Mouse (Mus musculus) kidney, adult 2 months (tissue): ENCODE measurements around the gene Rin2. TPM values are rescaled to one million over a fixed set of nuclear protein-coding genes. Genes with fewer than 3 reads are reported as not detected.

Experiments used
- DNase-seq: peaks from one replicate; pipeline ENCODE4 v3.0.0; 2021
- H3K27ac ChIP-seq: fragments of 200-500 bp; 2 replicates; pipeline ENCODE4 v1.5.1; 2012; ENCODE audit warnings: low read depth, low read length, control low read depth, inconsistent platforms; ENCODE audit not compliant: insufficient read depth
- H3K27me3 ChIP-seq: fragments of 200-500 bp; replicated peaks from 2 replicates; pipeline ENCODE4 v1.6.1; 2012; ENCODE audit warnings: mild to moderate bottlenecking, moderate library complexity, low read length, inconsistent platforms; ENCODE audit not compliant: control insufficient read depth, insufficient read depth
- H3K36me3 ChIP-seq: fragments of 200-500 bp; 2 replicates; pipeline ENCODE4 v1.6.1; 2012; ENCODE audit warnings: mild to moderate bottlenecking, moderate library complexity, low read length, inconsistent platforms; ENCODE audit not compliant: control insufficient read depth, insufficient read depth
- H3K4me1 ChIP-seq: fragments of 200-500 bp; 2 replicates; pipeline ENCODE4 v1.6.1; 2011; ENCODE audit warnings: low read length; ENCODE audit not compliant: control insufficient read depth, insufficient read depth
- H3K4me3 ChIP-seq: fragments of 200-500 bp; 2 replicates; pipeline ENCODE4 v1.5.1; 2011; ENCODE audit warnings: mild to moderate bottlenecking, low read depth, low read length, control low read depth; ENCODE audit not compliant: insufficient read depth
- CTCF ChIP-seq: fragments of 200-500 bp; conservative IDR thresholded peaks from 2 replicates; pipeline ENCODE4 v1.5.1; 2011; ENCODE audit warnings: low read depth, mild to moderate bottlenecking, control low read depth, low read length, moderate library complexity, mixed read lengths; ENCODE audit not compliant: insufficient read depth, insufficient read length
- POLR2A ChIP-seq: fragments of 200-500 bp; IDR thresholded peaks from one replicate; pipeline ENCODE4 v1.6.1; 2011; ENCODE audit warnings: low read depth, low read length, control low read depth
- WGBS: fragments of 180-500 bp; shearing (Covaris S2); methylation state at CpG from one replicate; pipeline ENCODE4 v1.1.7; 2018; 5-methylcytosine and 5-hydroxymethylcytosine counted together
- polyA plus RNA-seq: library from polyadenylated mRNA; depleted of rRNA; stranded (reverse); fragments of >200 nt; gene quantifications from 2 replicates; pipeline ENCODE4 v1.2.3, GENCODE M21; 2012

Rin2 gene
- polyA plus RNA-seq, 1 experiment: 18.8 TPM

GRCm38 (mm10) chr2:145675756-145676543 lies 935 bp downstream of the Rin2 start:
- peak overlapping the region; percentile 19 for H3K27ac ChIP-seq
- 5% methylated on average over 27 of the region's 27 CpGs for WGBS
- no peaks in the 10 kb centered on the region for H3K27me3 ChIP-seq
- TF ChIP-seq POLR2A (no peak), CTCF (no peak)
- H3K4me3 ChIP-seq: peak overlapping the region; percentile 69
- peak; percentile 87 for DNase-seq
- peaks cover 12% of the 10 kb centered on the region; the same call in 1 of the 2 replicates for H3K4me1 ChIP-seq
- H3K36me3 ChIP-seq: no peaks in the 10 kb centered on the region

GRCm38 (mm10) chr2:145676544-145676925 lies 1.5 kb downstream of the Rin2 start:
- Histone ChIP-seq H3K4me1 (peaks cover 14% of the 10 kb centered on the region; the same call in 1 of the 2 replicates), H3K27ac (peak overlapping the region; percentile 39; the same call in 1 of the 2 replicates), H3K4me3 (no peak overlapping the region), H3K36me3 (no peaks in the 10 kb centered on the region), H3K27me3 (no peaks in the 10 kb centered on the region)
- TF ChIP-seq CTCF: no peak
- no peak for TF ChIP-seq POLR2A
- WGBS: 32% methylated on average over 3 of the region's 3 CpGs
- DNase-seq: peak; percentile 36

GRCm38 (mm10) chr2:145676936-145677335 lies 1.9 kb downstream of the Rin2 start:
- Histone ChIP-seq H3K36me3 (no peaks in the 10 kb centered on the region), H3K27me3 (no peaks in the 10 kb centered on the region), H3K27ac (peak overlapping the region; percentile 39), H3K4me3 (no peak overlapping the region), H3K4me1 (peaks cover 14% of the 10 kb centered on the region; the same call in 1 of the 2 replicates)
- TF ChIP-seq POLR2A: no peak
- TF ChIP-seq CTCF: no peak
- no peak for DNase-seq
- WGBS: 65% methylated on average over 2 of the region's 2 CpGs

- TF ChIP-seq POLR2A: no peak
- TF ChIP-seq CTCF: no peak
- H3K36me3 ChIP-seq: no peaks in the 10 kb centered on the region
- peaks cover 18% of the 10 kb centered on the region for H3K4me1 ChIP-seq
- H3K27ac ChIP-seq: peak overlapping the region; percentile 41
- 55% methylated on average over 2 of the region's 2 CpGs for WGBS
- peak; percentile 54 for DNase-seq
- no peaks in the 10 kb centered on the region for H3K27me3 ChIP-seq
- H3K4me3 ChIP-seq: no peak overlapping the region
Observed at GRCm38 (mm10) chr2:145680141-145680540, 5.1 kb downstream of the Rin2 start.

- Histone ChIP-seq H3K36me3 (no peaks in the 10 kb centered on the region), H3K4me1 (peaks cover 18% of the 10 kb centered on the region), H3K27me3 (no peaks in the 10 kb centered on the region), H3K4me3 (no peak overlapping the region), H3K27ac (peak overlapping the region; percentile 41)
- peak; percentile 51 for DNase-seq
- 44% methylated on average over 9 of the region's 9 CpGs for WGBS
- TF ChIP-seq CTCF (no peak), POLR2A (no peak)
Observed at GRCm38 (mm10) chr2:145680762-145681161, 5.7 kb downstream of the Rin2 start.

GRCm38 (mm10) chr2:145681626-145682025 lies 6.6 kb downstream of the Rin2 start:
- H3K4me1 ChIP-seq: peaks cover 18% of the 10 kb centered on the region
- 84% methylated on average over 4 of the region's 4 CpGs for WGBS
- H3K27ac ChIP-seq: no peak overlapping the region
- H3K4me3 ChIP-seq: no peak overlapping the region
- no peaks in the 10 kb centered on the region for H3K27me3 ChIP-seq
- no peaks in the 10 kb centered on the region for H3K36me3 ChIP-seq
- no peak for TF ChIP-seq POLR2A
- no peak for DNase-seq

- Histone ChIP-seq H3K27me3 (no peaks in the 10 kb centered on the region), H3K4me3 (no peak overlapping the region), H3K36me3 (no peaks in the 10 kb centered on the region), H3K27ac (no peak overlapping the region), H3K4me1 (peaks cover 18% of the 10 kb centered on the region)
- WGBS: 64% methylated on average over 3 of the region's 3 CpGs
- TF ChIP-seq CTCF (no peak), POLR2A (no peak)
- no peak for DNase-seq
Observed at GRCm38 (mm10) chr2:145682924-145683323, 7.9 kb downstream of the Rin2 start.
